Mouse (Mus musculus): ENCODE measurements around the gene Asb18. TPM values are rescaled to one million over a fixed set of nuclear protein-coding genes. Genes with fewer than 3 reads are reported as not detected.

Gene Asb18
- polyA plus RNA-seq, 1 experiment = not detected

DNA sequence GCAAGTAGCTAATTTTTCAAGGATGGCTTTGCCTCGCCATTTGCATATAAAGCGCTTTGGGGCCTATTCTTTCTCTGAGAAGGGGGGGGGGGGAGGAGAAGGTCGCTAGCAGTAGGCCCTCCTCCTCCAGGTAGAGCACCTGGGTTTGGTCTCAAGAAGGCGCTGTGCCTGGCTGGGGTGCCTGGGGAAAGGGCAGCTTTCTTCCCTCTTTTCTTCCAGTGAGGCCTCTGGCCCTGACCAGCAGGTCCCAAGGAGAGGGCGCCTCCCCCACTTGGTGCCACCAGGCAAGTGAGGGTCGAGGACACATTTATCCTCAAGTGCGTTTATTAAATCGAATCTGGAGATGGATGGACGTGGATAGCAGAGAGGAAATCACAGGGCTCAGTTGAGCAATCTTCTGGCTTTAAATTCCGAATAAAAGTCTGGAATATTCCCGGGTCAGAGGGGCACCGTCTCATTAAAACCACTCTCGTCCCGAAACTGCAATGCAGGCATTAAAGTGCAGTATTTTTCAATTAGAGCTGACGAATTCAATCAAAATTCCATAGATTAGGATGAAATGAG is 73.4 kb downstream of the Asb18 start:
- Histone ChIP-seq H3K27me3 (ENCODE audit: control insufficient read depth, insufficient read depth, low read length, poor library complexity, severe bottlenecking) (no peaks in the 10 kb centered on the region), H3K9me3 (replicated peaks; ENCODE audit: control insufficient read depth, insufficient read depth, low read length, poor library complexity, severe bottlenecking) (no peaks in the 10 kb centered on the region), H3K4me1 (ENCODE audit: control insufficient read depth, insufficient read depth, low read length) (peaks cover under 1% of the 10 kb centered on the region), H3K4me3 (ENCODE audit: low read depth, low read length) (no peak overlapping the region), H3K9ac (ENCODE audit: low read depth, poor library complexity, severe bottlenecking) (no peak overlapping the region), H3K36me3 (ENCODE audit: control insufficient read depth, insufficient read depth, low read length, poor library complexity, severe bottlenecking) (no peaks in the 10 kb centered on the region), H3K27ac (ENCODE audit: insufficient read depth, low read length) (no peak overlapping the region)
- TF ChIP-seq CTCF (IDR thresholded peaks at IDR 0.05; ENCODE audit: low read depth, low read length) (no peak), EP300 (IDR thresholded peaks at IDR 0.05; ENCODE audit: insufficient read depth, low read depth, low read length) (no peak), POLR2A (IDR thresholded peaks at IDR 0.05; ENCODE audit: insufficient read depth, low read length) (no peak)

DNA sequence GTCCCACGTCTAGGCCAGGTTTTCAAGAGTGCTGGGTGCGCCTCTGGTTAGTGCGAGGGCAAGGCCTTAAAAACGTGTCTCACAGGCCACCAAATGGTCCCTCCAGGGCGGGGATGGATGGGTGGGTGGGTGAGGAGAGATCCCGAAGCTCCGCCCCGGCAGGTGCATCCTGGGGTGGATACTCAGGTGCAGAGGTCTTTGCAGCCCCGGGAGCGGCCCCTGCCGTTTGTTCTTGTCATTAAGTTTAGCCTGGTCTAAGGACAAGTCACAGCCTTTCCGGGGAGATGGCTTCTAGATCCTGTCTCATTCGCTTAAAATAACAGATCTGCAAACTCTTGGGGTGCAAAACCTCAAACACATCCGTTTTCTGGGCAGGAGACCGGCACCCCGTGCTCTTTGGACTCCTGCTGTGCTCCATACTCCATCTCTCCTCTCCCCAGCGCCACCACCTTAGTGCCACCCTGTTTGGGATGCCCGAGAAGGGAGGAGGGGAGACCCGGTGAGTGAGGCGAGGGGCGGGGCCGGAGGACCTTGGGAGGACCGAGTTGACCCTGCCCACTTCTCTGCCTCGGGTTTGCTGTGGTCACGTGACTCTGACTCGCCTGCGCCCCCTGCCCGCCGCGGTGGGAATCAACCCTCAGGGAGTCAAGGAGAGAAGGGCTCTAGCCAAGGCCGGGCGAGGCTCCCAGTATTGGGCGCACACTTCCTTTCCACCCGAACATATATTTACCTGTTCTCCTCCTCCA is 74.3 kb downstream of the Asb18 start:
- TF ChIP-seq CTCF (IDR thresholded peaks at IDR 0.05; ENCODE audit: low read depth, low read length) (peak; percentile 87), POLR2A (IDR thresholded peaks at IDR 0.05; ENCODE audit: insufficient read depth, low read length) (no peak), EP300 (IDR thresholded peaks at IDR 0.05; ENCODE audit: insufficient read depth, low read depth, low read length) (peak; percentile 70; the same call in 1 of the 2 replicates)
- Histone ChIP-seq H3K27me3 (ENCODE audit: control insufficient read depth, insufficient read depth, low read length, poor library complexity, severe bottlenecking) (no peaks in the 10 kb centered on the region), H3K4me1 (ENCODE audit: control insufficient read depth, insufficient read depth, low read length) (peaks cover 5% of the 10 kb centered on the region), H3K4me3 (ENCODE audit: low read depth, low read length) (peak overlapping the region; percentile 53), H3K9ac (ENCODE audit: low read depth, poor library complexity, severe bottlenecking) (peak overlapping the region; percentile 3; the same call in 1 of the 2 replicates), H3K27ac (ENCODE audit: insufficient read depth, low read length) (peak overlapping the region; percentile 29; the same call in 1 of the 2 replicates), H3K9me3 (replicated peaks; ENCODE audit: control insufficient read depth, insufficient read depth, low read length, poor library complexity, severe bottlenecking) (no peaks in the 10 kb centered on the region), H3K36me3 (ENCODE audit: control insufficient read depth, insufficient read depth, low read length, poor library complexity, severe bottlenecking) (no peaks in the 10 kb centered on the region)

DNA sequence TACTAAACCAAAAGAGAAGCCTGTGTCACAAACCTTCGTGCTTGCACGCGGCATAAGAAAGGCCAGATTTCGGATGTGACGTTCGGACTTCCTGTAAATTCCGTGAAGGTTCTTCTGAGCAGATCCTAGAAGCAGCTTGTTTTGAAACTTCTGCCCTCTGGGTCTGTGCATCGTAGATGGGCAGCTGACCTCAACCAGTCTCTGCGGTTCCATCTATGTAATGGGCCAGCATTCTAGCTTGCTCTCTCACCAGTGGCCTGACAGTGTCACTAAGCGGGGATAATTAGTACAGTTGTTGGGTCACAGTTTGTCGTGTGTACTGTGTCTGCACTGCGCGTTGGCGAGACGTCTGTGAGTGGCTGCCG is 74.9 kb downstream of the Asb18 start:
- TF ChIP-seq POLR2A (IDR thresholded peaks at IDR 0.05; ENCODE audit: insufficient read depth, low read length) (no peak), EP300 (IDR thresholded peaks at IDR 0.05; ENCODE audit: insufficient read depth, low read depth, low read length) (no peak), CTCF (IDR thresholded peaks at IDR 0.05; ENCODE audit: low read depth, low read length) (no peak)
- peaks cover 5% of the 10 kb centered on the region for H3K4me1 ChIP-seq (ENCODE audit: control insufficient read depth, insufficient read depth, low read length)
- H3K36me3 ChIP-seq (ENCODE audit: control insufficient read depth, insufficient read depth, low read length, poor library complexity, severe bottlenecking) = no peaks in the 10 kb centered on the region
- H3K27me3 ChIP-seq (ENCODE audit: control insufficient read depth, insufficient read depth, low read length, poor library complexity, severe bottlenecking) = no peaks in the 10 kb centered on the region
- H3K27ac ChIP-seq (ENCODE audit: insufficient read depth, low read length) = peak overlapping the region; percentile 29; the same call in 1 of the 2 replicates
- H3K4me3 ChIP-seq (ENCODE audit: low read depth, low read length) = peak overlapping the region; percentile 42
- H3K9me3 ChIP-seq (replicated peaks; ENCODE audit: control insufficient read depth, insufficient read depth, low read length, poor library complexity, severe bottlenecking) = no peaks in the 10 kb centered on the region
- peak overlapping the region; percentile 3; the same call in 1 of the 2 replicates for H3K9ac ChIP-seq (ENCODE audit: low read depth, poor library complexity, severe bottlenecking)

DNA sequence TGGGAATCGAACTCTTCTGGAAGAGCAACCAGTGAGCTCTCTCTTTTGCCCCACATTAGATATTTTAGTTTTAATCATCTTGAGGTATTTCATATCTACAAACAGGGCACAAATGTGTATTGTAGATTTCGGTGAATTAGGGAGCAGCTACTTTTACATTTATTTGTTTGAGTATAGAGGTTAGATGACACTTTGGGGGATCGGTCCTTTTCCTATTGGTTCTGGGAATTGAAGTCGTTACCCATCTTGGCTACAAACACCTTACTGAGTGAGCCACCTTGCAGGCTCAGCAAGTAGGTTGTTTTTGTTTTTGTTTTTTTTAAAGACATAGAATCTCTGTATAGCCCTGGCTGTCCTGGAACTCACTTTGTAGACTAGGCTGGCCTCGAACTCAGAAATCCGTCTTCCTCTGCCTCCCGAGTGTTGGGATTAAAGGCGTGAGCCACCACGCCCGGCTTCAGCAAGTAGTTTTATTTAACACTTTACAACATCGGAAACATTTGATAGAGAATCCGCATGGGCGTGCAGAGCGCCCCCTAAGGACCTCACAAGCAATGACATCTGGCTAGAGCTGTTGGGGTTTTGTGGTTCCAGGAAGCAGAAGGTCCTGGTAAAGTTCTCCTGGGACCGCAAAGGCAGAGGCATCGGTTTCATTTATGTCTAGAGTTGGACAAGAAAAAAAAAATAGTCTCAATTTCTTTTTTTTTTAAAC is 75.4 kb downstream of the Asb18 start:
- no peak for TF ChIP-seq EP300 (IDR thresholded peaks at IDR 0.05; ENCODE audit: insufficient read depth, low read depth, low read length)
- TF ChIP-seq CTCF (IDR thresholded peaks at IDR 0.05; ENCODE audit: low read depth, low read length) = peak; percentile 73

DNA sequence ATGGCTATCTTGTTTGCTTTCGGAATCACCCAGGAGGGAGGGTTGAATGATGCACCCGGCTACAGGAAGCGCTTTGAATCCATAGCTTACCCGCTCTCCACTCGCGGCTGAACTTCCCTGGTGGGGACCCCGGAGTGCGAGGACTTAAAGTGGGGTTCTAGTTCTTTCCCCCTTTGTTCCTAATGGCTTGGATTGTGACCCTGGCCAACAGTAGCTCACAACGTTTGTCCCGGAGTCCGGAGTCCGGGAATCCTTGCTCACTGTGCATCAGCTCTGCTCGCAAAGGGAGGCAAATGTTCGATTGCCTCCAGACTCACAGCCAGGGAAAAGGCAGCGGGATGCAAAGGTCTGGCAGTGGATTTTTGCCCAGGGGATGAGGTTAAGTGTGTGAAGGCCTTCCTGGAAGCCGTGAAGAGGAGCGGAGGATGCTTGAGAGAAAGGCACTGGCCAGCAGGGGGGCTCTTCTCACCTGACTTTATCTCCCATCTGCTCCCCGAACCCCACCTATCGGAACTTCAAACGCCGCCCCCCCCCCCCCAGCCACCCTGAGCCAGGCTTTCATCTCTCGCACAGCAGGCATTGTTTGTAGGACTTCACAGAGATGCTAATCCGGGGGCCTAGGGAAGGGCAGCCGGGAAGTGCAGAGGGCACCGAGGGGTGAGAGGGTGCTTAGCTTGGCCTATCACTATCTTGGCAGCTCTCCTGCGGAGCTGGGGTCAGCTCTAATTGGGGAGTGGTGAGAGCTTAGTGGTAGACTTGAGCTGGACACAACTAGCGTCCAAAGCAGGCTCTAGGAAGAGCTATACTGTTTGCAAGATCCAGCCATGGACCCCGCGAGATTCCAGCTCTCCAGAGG is 78.7 kb downstream of the Asb18 start:
- H3K9ac ChIP-seq (ENCODE audit: low read depth, poor library complexity, severe bottlenecking) = no peak overlapping the region
- H3K9me3 ChIP-seq (replicated peaks; ENCODE audit: control insufficient read depth, insufficient read depth, low read length, poor library complexity, severe bottlenecking) = no peaks in the 10 kb centered on the region
- peak; percentile 56; the same call in 1 of the 2 replicates for TF ChIP-seq EP300 (IDR thresholded peaks at IDR 0.05; ENCODE audit: insufficient read depth, low read depth, low read length)
- TF ChIP-seq CTCF (IDR thresholded peaks at IDR 0.05; ENCODE audit: low read depth, low read length) = no peak
- TF ChIP-seq POLR2A (IDR thresholded peaks at IDR 0.05; ENCODE audit: insufficient read depth, low read length) = no peak
- no peak overlapping the region for H3K4me3 ChIP-seq (ENCODE audit: low read depth, low read length)
- H3K27ac ChIP-seq (ENCODE audit: insufficient read depth, low read length) = no peak overlapping the region
- no peaks in the 10 kb centered on the region for H3K36me3 ChIP-seq (ENCODE audit: control insufficient read depth, insufficient read depth, low read length, poor library complexity, severe bottlenecking)
- H3K27me3 ChIP-seq (ENCODE audit: control insufficient read depth, insufficient read depth, low read length, poor library complexity, severe bottlenecking) = peaks cover 12% of the 10 kb centered on the region
- H3K4me1 ChIP-seq (ENCODE audit: control insufficient read depth, insufficient read depth, low read length) = peaks cover 5% of the 10 kb centered on the region

More for the DNA sequence above, 75.4 kb downstream of the Asb18 start:
- Histone ChIP-seq H3K4me1 (ENCODE audit: control insufficient read depth, insufficient read depth, low read length) (peaks cover 5% of the 10 kb centered on the region), H3K27ac (ENCODE audit: insufficient read depth, low read length) (no peak overlapping the region), H3K9me3 (replicated peaks; ENCODE audit: control insufficient read depth, insufficient read depth, low read length, poor library complexity, severe bottlenecking) (no peaks in the 10 kb centered on the region), H3K9ac (ENCODE audit: low read depth, poor library complexity, severe bottlenecking) (peak overlapping the region; percentile 3; the same call in 1 of the 2 replicates), H3K27me3 (ENCODE audit: control insufficient read depth, insufficient read depth, low read length, poor library complexity, severe bottlenecking) (no peaks in the 10 kb centered on the region), H3K36me3 (ENCODE audit: control insufficient read depth, insufficient read depth, low read length, poor library complexity, severe bottlenecking) (no peaks in the 10 kb centered on the region), H3K4me3 (ENCODE audit: low read depth, low read length) (no peak overlapping the region)
